Mouse (Mus musculus): ENCODE results near the gene Slc25a11.

Slc25a11 gene

DNA sequence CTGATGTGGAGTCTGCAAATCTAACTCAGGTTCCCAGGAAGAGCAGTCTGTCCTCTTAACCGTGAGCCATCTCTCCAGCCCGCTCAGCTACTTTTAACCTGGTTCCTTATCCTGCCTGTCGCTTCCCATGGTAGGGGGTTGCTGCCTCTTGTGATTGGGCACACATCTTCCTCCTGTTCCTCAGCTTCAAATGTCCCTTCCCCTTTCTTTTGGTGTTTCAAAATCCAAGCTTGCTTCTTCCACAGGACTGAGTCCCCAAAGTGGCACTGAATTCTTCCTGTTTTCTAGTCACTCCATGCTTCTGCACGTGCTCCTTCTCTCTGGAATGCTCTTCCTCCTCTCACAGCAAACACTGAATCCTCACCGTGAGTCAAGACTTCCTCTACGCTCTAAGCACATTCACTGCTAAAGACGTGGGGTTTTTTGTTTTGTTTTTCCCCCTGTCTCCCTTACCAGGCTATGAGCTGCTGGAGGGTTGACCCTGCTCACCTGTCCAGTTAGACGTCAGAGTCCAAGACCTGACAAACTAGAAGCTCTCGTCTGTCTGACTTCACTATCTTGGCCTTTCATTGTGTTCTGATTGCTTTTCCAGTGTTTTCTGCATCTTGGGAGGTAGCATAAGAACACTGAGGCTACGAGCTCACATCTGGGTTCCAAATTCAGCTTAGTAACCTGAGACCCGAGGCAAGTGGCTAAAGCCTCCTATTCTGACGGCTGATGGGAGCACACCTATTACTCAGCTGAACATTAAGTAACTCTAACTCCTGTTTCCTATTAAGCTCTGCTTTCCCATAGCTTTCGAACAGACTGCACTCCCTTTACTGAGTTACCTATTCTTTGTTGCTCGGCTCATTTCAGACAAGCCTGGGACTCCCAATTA, 20.2 kb upstream of the Slc25a11 start:
- no peak for DNase-seq

DNA sequence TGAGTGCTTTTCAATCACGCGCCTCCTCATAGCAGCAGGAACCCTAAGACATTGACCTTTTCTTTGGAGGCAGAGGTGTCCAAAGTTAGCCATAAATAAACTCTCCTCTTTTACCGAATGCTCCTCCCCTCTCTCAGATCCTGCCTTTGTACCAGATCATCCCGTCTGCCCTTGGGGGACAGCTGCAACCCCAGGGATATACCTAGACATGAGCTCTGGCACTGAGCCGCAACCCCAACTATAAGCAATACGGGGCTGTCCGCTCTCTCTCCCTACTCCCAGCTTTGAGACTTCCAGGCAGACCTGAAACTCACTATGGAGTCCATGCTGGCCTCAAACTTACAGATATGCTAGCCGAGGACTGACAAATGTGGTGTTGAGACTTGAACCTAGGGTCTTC, 19.4 kb upstream of the Slc25a11 start:
- DNase-seq = no peak

DNA sequence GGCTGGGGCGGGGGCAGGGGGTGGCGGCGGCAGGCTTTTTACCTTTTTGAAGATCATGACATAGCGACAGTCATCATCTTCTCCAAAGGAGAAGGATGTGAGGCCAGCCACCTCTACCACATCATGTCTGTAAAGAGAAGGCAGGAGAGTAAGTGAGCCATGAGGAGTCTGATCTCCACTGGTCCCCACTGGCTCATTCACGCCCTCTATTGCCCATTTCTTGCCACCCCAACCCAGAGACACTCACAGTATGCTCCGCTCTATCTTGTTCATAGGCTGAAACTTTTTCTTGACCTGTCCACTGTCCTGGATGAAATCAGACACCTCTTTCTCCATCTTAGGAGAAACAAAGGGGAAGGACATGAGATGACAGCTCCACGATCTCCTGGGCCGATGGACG, 17.5 kb upstream of the Slc25a11 start:
- no peak for DNase-seq

DNA sequence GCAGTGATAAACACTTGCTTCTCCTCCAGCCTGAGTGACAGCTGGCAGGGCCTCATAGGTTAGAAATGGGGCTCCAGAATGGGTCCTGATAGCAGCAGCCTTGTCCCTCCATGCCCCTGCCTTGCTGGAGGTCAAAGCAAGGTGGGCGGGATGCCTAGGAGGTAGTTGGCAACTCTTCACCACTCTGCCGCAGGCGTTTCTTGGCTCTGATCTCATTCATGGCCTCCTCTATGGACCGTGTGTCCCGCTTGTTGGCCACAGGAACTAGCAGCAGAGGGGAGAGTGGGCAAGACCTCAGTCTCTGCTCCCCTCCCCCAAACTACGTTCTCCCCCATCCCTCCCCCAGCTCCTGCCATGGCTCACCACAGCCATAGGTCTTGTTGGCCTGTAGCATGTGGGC, 16.7 kb upstream of the Slc25a11 start:
- no peak for DNase-seq

DNA sequence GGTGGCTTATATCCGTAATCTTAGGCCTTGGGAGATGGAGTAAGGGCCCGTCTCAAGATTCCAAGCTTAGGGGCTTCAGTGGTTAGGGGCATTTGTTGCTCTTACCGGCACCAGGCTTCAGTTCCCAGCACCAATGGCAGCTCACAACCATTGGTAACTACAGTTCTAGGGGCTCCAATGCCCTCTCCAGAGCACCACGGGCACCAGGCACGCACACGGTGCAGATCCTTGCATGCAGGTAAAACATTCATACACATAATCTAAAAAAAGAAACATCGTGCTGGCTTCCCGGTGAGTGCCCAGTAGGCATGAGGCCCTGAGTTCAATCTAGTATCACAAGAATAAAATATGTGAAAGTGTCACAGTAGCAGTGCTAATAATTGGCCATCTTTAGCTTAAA, 15.8 kb upstream of the Slc25a11 start:
- DNase-seq = no peak

DNA sequence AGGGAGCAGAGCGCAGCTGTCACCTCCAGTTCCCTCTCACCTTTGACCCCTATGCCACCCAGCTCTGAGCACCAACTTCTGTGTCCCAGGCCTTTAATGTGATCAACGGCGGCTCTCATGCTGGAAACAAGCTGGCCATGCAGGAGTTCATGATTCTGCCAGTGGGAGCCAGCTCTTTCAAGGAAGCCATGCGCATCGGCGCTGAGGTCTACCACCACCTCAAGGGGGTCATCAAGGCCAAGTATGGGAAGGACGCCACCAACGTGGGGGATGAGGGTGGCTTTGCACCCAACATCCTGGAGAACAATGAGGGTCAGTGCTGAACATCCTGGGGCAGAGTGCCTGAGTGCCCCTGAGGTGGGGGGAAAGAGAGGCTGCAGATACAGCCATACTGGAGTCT, 13.3 kb upstream of the Slc25a11 start:
- no peak for DNase-seq

DNA sequence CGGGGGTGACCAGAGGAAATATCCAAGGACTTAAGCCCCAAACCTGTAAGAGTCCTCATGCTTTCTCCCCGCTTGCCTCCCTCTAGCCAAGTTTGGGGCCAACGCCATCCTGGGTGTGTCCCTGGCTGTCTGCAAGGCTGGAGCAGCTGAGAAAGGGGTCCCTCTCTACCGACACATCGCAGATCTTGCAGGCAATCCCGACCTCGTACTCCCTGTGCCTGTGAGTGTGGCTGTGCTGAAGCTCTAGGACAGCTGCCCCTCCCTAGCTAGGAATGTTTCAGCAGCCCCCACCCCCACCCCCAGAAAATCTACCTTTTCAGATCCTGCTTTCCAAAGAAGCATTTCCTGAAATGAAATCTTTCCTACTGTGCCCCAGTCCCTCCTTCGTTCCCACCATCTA, 11.7 kb upstream of the Slc25a11 start:
- no peak for DNase-seq

DNA sequence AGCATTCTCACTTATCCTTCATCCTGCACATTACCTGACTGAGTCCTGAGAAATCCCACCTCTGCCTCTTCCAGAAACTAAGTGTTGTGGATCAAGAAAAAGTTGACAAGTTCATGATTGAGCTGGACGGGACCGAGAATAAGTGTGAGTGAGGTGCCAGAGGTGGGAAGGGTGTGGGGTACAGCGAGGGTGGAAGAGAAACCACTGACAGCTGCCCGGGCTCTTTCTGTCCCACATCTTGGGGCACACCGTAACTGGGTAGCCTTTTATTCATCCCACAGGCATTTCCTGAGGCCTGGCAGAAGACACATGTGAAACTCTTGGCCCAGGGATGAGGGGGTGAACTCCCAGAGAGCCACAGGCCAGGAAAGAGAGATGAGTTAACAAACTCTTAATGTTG, 11.2 kb upstream of the Slc25a11 start:
- DNase-seq = no peak

DNA sequence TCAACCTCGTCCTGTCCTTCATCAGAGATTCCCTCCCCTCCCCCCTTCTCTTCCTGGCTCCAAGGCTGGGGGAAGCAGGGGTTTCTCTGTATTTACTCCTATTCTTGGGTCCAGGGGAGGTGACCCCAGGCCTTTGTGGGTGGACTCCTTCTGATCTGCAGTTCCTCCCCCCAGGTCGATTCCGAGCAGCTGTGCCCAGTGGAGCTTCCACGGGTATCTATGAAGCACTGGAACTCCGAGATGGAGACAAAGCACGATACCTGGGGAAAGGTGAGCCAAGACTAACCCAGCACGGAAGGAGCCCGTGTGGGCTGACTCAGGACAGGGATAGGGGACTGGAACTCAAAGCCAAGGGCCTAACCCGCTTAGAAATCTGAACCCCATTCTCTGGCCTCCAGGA, 10.7 kb upstream of the Slc25a11 start:
- DNase-seq = no peak

DNA sequence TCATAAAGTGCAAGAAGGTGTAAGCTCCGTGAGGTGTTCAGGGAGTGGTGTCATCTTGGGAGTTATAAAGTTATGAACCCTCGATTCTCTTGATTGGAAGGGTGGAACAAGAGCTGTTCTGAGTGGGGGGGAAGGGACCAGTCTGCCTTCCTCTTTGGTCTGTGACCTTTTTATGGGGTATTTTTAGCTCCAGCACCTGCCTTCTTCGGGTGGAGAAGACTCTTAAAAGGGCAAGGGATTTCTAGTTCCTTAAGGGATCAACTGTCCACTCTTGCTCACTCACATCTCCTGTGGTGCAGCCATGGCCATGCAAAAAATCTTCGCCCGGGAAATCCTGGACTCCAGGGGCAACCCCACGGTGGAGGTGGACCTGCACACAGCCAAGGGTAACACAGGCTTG, 10.3 kb upstream of the Slc25a11 start:
- DNase-seq = no peak

DNA sequence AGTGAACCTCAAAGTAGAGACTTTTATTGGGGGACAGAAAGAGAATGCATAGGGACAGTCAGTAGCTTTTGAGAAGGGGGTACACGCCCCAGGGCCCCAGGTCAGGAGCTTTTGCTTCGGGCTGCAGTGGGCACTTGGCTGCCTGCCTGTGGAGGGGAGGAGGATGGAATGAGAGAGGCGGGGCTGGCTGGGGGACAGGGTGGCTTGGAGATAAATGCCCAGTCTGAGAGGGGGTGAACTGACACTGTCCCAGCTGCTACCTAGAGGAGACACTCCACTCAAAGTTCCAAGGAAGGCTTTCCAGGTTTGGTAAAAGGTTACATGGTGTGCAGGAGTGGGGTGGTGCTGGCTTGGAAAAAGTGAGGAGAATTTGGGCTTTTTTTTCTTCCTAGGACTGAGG, 9.7 kb upstream of the Slc25a11 start, which contains the start of gene Eno3:
Gene Eno3 (plus strand): TSS at position 239 of the 400 bp plus-strand sequence.
- DNase-seq = no peak

DNA sequence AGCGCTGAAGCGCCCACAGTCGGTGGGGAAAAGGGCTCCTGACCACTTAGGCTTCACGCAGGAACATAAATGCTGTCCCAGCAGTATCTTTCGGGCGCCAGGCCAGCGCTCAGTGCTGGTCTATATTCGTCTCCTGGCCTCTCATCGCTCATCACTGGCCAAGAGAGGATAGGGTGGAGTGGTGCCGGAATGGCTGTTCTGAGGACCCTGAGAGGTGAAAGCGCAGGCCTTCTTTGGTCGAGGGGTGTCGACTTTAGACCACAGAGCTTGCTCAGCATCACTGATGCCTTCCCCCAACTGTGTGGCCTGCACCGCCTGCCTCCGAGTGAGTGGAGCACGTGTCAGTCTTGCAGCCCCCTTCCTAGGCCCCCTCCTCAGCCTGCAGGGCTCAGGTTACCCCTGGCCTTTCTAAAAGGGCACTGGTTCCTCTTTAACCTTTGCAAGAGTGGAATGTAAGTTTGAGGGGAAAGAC, 9.2 kb upstream of the Slc25a11 start:
- DNase-seq = no peak

DNA sequence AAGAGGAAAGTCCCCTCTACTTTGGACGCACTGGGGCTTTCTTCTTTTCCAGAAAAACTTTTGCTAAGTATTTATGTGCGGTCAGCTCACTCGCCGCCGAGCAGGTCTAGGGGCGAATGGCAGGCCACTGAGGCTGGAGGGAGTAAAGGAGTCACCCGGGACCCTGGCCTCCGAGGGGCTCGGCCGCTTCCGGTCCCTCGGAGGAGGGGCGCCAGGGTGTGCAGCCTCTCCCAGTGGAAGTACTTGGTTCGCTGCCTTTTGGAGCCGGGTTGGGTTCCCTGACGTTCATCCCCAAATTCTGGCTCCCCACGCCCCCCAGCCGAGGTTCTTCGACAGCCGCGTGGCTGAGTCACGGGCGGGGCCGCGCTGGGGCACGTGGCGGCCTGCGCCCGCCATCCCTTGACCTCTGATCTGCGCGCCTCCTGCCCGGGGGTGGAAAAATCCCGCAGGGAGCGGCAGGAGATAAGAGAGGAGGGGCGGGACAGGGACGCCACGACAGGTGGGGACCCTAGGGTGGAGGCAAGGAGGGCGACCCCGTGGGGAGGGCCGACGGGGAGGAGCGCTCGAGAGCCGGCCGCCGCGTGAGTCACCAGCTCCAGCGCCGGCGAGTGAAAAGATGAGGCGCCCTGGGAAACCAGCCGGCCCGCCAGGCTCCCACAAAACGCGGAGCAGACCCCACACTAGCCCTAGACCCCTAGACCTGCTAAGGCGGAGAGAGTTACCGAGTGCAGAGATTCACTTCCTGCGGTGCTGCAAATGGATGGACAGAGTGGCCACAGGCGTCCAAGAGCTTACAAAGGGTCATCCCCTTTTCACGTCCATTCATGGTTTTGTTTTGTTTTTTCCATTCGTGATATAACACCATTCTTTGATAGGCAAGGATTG, 8.5 kb upstream of the Slc25a11 start:
- no peak for DNase-seq

DNA sequence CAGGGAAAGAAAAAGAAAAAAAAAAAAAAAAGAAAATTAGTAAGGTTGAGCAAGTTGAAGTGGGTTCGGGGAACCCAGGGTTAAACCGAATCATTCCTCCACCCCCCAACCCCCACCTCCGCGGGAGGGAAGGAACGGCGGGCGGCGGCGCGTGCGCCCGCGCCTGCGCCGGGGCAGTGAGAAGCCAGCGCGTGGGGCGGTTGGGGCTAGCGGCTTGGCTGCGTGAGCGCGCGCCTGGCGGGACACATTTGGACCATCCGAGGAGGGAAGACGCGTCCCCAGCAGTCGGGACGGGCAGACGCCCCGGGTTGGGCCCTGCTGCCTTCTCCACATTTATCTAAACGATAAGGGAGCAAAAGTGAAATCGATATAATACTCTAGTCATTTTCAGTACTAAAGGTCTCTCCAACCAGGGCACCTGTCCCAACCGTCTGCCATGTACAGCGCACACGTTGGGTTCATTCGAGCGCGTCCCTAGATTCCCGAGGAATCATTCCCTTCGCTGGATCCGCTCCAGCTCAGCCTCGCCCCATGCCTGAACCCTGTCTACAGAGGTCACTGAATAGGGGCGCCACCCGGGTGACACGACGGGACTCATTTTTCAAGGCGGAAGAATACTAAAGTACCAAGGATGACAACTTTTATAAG, 7.8 kb upstream of the Slc25a11 start:
- peak; percentile 77 for DNase-seq

DNA sequence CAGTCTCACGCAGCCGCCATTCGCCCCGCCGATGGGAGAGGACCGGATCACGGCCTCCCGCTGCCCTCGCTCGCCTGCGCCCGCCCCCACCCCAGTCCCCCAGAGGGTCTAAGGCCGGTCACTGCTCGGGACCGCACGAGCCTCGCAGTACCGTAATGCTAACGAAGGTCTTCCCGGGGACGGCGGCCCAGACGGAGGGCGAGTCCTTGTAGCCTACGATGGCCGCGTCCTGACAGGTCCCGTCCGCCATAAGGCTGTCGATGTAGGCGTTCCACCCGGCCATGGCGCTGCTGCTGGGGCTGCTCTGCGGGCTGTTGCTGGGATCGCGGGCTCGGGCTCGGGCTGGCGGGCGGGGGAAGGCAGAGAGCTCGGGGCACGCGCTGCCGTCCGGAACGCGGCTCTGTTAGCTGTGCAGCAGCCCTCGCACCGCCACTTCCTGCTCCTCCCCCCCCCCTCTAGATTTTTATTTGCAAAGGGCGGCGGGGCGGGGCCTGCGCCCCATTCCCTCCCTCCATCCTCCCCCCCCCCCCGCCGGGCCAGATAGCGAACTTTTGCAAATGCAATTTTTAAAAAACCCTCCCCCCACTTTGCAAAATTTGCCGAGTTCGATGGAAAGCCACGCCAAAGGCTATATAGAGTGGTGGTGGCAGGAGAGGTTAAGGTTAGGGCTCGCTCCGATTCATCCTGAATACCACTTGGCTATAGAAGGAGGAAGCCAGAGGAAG, 7.1 kb upstream of the Slc25a11 start, which contains the start of gene Pfn1:
Gene Pfn1 (minus strand): TSS at position 447 of the 725 bp plus-strand sequence.
- peak; percentile 75 for DNase-seq

DNA sequence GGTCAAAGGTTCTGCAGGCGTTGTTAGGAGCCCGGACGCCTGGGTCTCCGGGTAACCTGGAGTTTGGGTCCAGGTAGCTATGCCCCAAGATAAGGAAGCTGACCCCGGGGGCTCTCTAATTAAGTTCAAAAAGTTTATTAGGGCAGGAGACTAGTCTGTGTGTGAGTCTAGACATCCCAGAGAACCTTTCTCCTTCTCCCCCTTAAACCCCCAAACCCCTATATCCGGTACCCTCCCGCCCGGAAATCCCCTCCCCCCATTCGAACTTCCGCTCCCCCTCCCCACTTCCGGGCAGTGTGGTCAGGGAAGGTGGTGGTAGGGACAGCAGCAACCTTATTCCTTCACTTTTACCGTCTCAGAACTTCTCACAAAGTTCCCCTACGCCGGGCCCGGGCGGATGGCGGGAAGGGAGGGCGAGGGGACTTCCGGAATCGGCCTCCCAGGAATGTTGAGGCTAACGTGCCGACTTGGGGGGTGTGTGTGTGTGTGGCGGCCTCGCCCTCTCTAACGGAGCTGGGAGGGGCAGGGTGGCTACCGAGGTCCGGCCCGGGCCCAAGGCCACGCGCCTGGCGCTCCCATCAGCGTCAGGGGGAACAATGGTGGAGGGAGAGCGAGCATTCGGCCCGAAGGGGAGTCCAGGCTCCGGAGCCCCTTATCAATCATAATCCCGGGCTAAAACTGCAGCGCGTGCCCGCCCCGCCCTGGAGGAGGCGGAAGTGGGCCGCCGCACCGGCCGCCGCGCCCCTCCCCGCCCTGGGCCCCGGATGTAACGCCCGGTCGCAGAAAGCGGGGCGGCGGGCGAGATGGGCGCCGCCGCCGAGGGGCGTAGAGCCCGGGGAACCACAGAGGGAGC, 6.3 kb upstream of the Slc25a11 start:
- DNase-seq = no peak

DNA sequence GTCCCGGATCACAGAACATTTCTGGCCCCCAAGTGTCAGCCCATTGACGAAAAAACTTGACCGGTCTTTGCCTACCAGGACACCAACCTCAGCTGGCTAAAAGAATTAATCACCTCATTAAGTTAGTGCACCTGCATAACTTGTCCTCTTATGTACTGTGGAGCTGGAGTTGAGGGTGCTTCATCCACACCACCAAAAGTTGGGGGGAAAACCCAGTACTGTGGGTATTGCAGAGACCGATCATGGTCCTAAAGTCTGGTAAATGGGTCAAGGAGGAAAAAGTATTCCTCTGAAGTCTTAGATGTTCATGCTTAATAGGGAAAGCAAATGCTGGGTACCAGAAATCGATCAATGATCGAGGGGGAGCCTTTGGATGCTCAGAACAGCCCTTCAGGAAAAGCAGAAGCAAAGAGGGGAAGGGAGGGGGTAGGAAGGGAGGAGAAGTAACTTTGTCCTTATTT, 5.6 kb upstream of the Slc25a11 start:
- no peak for DNase-seq

DNA sequence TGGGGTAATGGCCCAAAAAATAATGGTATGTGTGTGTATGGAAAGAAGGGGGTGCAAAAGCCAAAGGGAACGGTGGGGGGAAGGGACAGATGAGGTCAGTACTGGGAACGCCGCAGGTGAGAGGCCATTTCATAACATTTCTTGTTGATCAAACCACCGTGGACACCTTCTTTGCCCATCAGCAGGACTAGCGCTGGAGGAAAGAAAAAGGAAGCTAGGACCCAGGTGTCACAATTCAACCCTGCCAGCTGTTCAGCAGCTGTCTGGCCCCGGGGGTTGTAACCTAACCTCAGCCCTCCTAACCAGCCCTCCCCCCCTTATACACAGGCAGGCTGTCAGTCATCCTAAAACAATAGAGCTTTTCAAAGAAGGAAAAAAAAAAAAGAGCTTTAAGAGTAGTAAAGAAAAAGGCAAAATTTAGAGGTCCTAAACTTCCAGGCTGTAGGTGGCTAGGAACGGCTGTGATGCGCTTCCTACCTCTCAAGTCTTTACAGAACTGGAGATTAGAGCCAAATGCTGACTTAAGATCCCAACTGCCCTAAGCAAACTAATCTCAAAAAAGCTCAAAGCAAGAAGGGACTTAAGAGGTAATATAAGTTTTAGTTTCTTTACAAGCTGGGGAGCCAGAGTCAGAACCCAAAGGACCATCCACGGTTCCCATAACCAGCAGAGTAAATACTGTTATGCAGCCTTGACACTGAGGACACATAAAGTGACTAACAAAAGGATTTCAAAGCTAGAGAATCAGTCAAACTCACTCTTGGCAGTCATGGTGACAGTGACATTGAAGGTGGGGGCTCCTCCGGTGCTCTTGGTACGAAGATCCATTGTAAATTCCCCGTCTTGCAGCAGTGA, 5.0 kb upstream of the Slc25a11 start:
- no peak for DNase-seq

DNA sequence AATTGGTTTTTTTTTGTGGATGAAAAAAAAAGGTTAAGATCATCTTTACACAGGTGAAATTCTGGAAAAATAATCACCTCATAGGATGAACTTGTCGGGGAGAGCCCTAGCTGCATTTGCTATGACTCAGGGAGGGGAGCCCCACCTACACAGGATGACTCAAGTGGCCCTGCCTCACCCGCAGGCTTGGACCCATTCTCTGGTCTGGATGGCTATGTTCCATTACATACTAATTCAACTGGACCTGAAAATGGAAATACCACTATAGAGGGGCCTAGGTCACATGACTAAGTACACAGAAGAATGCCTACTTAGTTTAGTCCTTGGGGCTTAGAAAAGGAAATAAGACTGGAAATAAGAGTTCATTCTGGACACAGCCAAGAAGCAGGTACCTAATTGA, 4.1 kb upstream of the Slc25a11 start:
- no peak for DNase-seq
